Mouse (Mus musculus): Measurements from ENCODE around the gene Akirin1. TPM values are rescaled to one million over a fixed set of nuclear protein-coding genes. Genes with fewer than 3 reads are reported as not detected.

The Akirin1 gene
- total and polyA plus RNA-seq, 3 experiments = 27.9 to 52.1 (median 35.6) TPM

Other genes with a start within 250 kb of the Akirin1 start
- 77.2 and 77.8 TPM in 2 replicates for gene Macf1, start 66.0 kb downstream of the Akirin1 start, total RNA-seq (2012; rRNA removed)
- gene Macf1, start 66.0 kb downstream of the Akirin1 start, total RNA-seq (2014; rRNA removed) = 56.8 and 63.3 TPM in 2 replicates
- 81.4 and 93.3 TPM in 2 replicates for gene Macf1, start 66.0 kb downstream of the Akirin1 start, polyA plus RNA-seq (2012; ENCODE audit: insufficient read length, low read depth)
- 213 and 227 TPM in 2 replicates for gene Ndufs5, start 32.1 kb downstream of the Akirin1 start, total RNA-seq (2012; rRNA removed)
- 174 and 179 TPM in 2 replicates for gene Ndufs5, start 32.1 kb downstream of the Akirin1 start, total RNA-seq (2014; rRNA removed)
- 121 and 145 TPM in 2 replicates for gene Ndufs5, start 32.1 kb downstream of the Akirin1 start, polyA plus RNA-seq (2012; ENCODE audit: insufficient read length, low read depth)
- gene Rhbdl2, start 37.5 kb upstream of the Akirin1 start, total RNA-seq (2012; rRNA removed) = not detected in 2 replicates
- gene Rhbdl2, start 37.5 kb upstream of the Akirin1 start, total RNA-seq (2014; rRNA removed) = not detected in 2 replicates
- gene Rhbdl2, start 37.5 kb upstream of the Akirin1 start, polyA plus RNA-seq (2012; ENCODE audit: insufficient read length, low read depth) = not detected in 2 replicates
- gene 4933427I04Rik, start 109.3 kb upstream of the Akirin1 start, total RNA-seq (2012; rRNA removed) = not detected in 2 replicates
- gene 4933427I04Rik, start 109.3 kb upstream of the Akirin1 start, total RNA-seq (2014; rRNA removed) = not detected in 2 replicates
- gene 4933427I04Rik, start 109.3 kb upstream of the Akirin1 start, polyA plus RNA-seq (2012; ENCODE audit: insufficient read length, low read depth) = not detected in 2 replicates
- 31.4 and 33.8 TPM in 2 replicates for gene Mycbp, start 154.5 kb upstream of the Akirin1 start, total RNA-seq (2012; rRNA removed)
- 45.4 and 46.9 TPM in 2 replicates for gene Mycbp, start 154.5 kb upstream of the Akirin1 start, total RNA-seq (2014; rRNA removed)
- 54.4 and 54.7 TPM in 2 replicates for gene Mycbp, start 154.5 kb upstream of the Akirin1 start, polyA plus RNA-seq (2012; ENCODE audit: insufficient read length, low read depth)
- 23.6 and 24.0 TPM in 2 replicates for gene Rragc, start 167.1 kb upstream of the Akirin1 start, total RNA-seq (2012; rRNA removed)
- gene Rragc, start 167.1 kb upstream of the Akirin1 start, total RNA-seq (2014; rRNA removed) = 67.6 and 77.9 TPM in 2 replicates
- gene Rragc, start 167.1 kb upstream of the Akirin1 start, polyA plus RNA-seq (2012; ENCODE audit: insufficient read length, low read depth) = 49.0 and 49.1 TPM in 2 replicates
- 2.1 and 3.2 TPM in 2 replicates for gene 4930535I16Rik, start 167.7 kb upstream of the Akirin1 start, total RNA-seq (2012; rRNA removed)
- gene 4930535I16Rik, start 167.7 kb upstream of the Akirin1 start, total RNA-seq (2014; rRNA removed) = not detected in 2 replicates
- not detected in 2 replicates for gene 4930535I16Rik, start 167.7 kb upstream of the Akirin1 start, polyA plus RNA-seq (2012; ENCODE audit: insufficient read length, low read depth)

Data from CH12.LX (cell line).